Mouse (Mus musculus): ENCODE measurements around the gene Tmem87b. TPM values are rescaled to one million over a fixed set of nuclear protein-coding genes. Genes with fewer than 3 reads are reported as not detected.
A peak's percentile ranks its signal among the peaks of the same experiment; 100 is the strongest.

Gene Tmem87b
- polyA plus RNA-seq, 1 experiment from 2014 or later = 32.9 TPM

DNA sequence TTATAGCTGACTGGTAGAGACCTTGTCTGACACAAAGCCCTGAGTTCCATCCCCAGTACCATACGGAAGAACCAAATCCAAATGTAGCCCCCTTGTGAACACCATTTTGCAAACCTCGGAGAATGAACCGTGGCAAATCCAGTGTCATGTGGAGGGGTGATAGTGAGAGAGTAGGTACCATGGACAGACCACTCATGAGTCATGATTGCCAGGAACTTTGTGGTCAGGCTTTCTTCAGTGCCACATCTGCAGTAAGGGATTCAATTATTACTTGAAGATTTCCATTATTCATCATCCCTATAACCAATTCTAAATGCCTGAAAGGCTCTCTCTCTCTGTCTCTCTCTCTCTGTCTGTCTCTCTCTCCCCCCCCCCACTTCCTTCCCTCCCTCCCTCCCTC lies 30.1 kb upstream of the Tmem87b start:
- ATAC-seq (ENCODE audit: insufficient number of reproducible peaks, insufficient read depth, low FRiP score, low TSS enrichment, low read depth) = no peak
- Histone ChIP-seq H3K4me2 (no peak overlapping the region), H3K4me1 (replicated peaks) (peaks cover 3% of the 10 kb centered on the region; the same call in 1 of the 2 replicates), H3K27me3 (no peaks in the 10 kb centered on the region), H3K36me3 (peaks cover 81% of the 10 kb centered on the region), H3K4me3 (replicated peaks) (no peak overlapping the region), H3K9me3 (no peaks in the 10 kb centered on the region), H3K9ac (replicated peaks) (no peak overlapping the region), H3K27ac (no peak overlapping the region)
- 89% methylated on average over 3 of the region's 3 CpGs for WGBS

DNA sequence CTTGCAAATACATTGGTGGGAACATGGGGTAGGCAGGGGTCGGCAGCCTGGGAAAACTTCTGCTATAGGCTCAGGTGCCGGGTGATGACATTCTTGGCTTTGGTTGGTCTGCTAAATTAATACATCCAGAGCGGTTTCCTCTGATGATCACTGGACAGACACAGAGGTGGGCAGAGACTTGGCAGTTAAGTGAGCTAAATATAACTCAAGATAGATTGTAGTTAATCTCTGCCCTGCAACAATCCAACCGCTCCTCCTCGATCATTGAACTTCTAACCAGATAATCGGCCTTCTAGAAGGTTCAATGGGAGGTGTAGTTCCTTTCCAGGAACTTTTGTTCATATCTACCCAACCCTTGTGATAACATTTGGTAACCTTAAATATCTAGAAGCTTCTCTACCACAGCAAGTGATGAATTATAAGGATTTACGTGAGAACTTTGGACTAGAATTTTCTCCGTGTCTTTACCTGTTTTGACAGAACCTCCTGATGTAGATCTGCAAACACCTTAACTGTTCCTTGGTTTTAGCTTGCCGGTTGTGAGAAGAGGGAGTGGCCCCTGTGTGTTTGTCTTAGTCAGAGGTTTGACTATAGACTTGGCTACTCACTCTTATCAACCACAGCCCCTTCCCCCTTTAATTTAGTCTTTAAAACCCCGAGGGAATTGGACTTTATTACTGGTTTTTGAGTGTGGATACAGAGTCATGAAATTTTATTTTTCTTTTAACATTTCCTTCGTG lies 26.9 kb upstream of the Tmem87b start:
- 86% methylated on average over 11 of the region's 11 CpGs for WGBS
- H3K4me2 ChIP-seq = no peak overlapping the region
- no peak overlapping the region for H3K27ac ChIP-seq
- no peaks in the 10 kb centered on the region for H3K4me1 ChIP-seq (replicated peaks)
- peaks cover 91% of the 10 kb centered on the region for H3K36me3 ChIP-seq
- H3K9ac ChIP-seq (replicated peaks) = no peak overlapping the region
- H3K4me3 ChIP-seq (replicated peaks) = no peak overlapping the region
- ATAC-seq (ENCODE audit: insufficient number of reproducible peaks, insufficient read depth, low FRiP score, low TSS enrichment, low read depth) = no peak
- no peaks in the 10 kb centered on the region for H3K27me3 ChIP-seq
- H3K9me3 ChIP-seq = no peaks in the 10 kb centered on the region

DNA sequence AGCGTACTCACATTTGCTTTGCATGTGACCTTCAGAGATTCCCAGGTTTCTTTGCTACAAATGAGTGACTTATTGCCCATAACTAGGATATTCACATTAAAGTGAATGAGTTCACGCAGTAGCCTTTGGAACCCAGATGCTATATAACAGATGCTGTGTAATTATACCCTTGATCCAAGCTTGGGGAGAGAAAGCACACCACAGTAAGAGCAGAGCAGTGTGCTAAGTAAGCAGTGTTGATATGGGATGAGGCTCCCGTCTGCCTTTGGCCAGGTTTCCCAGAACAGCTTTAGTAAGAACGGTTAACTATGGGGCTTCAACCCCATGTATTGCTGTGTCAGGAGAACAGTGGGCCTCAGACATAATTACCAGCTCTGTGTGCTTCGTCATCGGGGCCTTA lies 24.0 kb upstream of the Tmem87b start:
- Histone ChIP-seq H3K9me3 (no peaks in the 10 kb centered on the region), H3K27me3 (no peaks in the 10 kb centered on the region), H3K27ac (no peak overlapping the region), H3K4me3 (replicated peaks) (no peak overlapping the region), H3K4me2 (no peak overlapping the region), H3K9ac (replicated peaks) (no peak overlapping the region), H3K4me1 (replicated peaks) (no peaks in the 10 kb centered on the region), H3K36me3 (peaks cover 95% of the 10 kb centered on the region)
- ATAC-seq (ENCODE audit: insufficient number of reproducible peaks, insufficient read depth, low FRiP score, low TSS enrichment, low read depth) = no peak
- WGBS = 90% methylated on average over 6 of the region's 6 CpGs

DNA sequence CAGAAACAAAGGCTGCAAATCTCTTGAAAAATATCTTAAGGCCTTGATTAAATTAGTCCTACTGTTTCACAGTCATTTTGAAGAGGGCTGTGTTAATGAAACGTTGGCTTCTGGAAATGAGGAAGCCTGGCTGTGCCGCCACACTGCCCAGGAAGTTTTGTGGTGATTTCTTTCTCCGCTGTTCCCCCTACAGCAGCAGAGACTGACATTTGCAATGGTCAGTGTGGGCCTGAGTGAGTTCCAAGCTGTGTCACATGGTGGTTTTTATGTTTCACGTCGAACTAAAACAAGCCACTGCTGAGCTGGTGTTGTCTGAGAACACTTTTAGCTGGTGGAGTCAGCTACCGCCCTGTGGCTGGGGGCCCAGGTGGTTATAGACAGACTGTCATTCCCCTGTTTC lies 21.5 kb upstream of the Tmem87b start:
- no peak overlapping the region for H3K4me2 ChIP-seq
- H3K9ac ChIP-seq (replicated peaks) = no peak overlapping the region
- H3K36me3 ChIP-seq = peaks cover 100% of the 10 kb centered on the region
- ATAC-seq (ENCODE audit: insufficient number of reproducible peaks, insufficient read depth, low FRiP score, low TSS enrichment, low read depth) = no peak
- H3K9me3 ChIP-seq = no peaks in the 10 kb centered on the region
- no peaks in the 10 kb centered on the region for H3K4me1 ChIP-seq (replicated peaks)
- no peak overlapping the region for H3K27ac ChIP-seq
- H3K27me3 ChIP-seq = no peaks in the 10 kb centered on the region
- no peak overlapping the region for H3K4me3 ChIP-seq (replicated peaks)
- 83% methylated on average over 6 of the region's 6 CpGs for WGBS

DNA sequence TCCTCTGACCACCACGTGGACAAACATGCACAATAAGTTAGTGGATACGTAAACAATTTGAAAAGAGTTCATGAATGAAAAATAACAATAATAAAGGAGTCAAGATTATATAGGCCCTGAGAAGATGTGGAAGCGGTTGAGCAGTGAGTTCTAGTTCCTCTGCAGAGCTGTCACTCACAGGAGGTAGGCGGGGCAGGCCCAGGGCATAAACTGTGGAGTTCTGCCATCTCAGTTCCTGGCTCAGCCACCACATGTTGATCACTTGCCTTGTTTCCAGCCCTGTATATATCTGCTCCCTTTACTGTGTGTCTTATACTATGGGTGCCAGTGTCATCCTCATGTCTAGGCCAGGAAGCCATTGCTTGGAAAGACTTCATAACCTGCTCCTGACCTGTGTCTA lies 14.5 kb upstream of the Tmem87b start:
- H3K9ac ChIP-seq (replicated peaks) = no peak overlapping the region
- H3K27me3 ChIP-seq = no peaks in the 10 kb centered on the region
- H3K9me3 ChIP-seq = no peaks in the 10 kb centered on the region
- no peak overlapping the region for H3K4me3 ChIP-seq (replicated peaks)
- no peaks in the 10 kb centered on the region for H3K4me1 ChIP-seq (replicated peaks)
- H3K4me2 ChIP-seq = no peak overlapping the region
- peaks cover 54% of the 10 kb centered on the region for H3K36me3 ChIP-seq
- peak overlapping the region; percentile 8; the same call in 1 of the 2 replicates for H3K27ac ChIP-seq
- ATAC-seq (ENCODE audit: insufficient number of reproducible peaks, insufficient read depth, low FRiP score, low TSS enrichment, low read depth) = no peak
- WGBS = 95% methylated on average over 4 of the region's 4 CpGs

DNA sequence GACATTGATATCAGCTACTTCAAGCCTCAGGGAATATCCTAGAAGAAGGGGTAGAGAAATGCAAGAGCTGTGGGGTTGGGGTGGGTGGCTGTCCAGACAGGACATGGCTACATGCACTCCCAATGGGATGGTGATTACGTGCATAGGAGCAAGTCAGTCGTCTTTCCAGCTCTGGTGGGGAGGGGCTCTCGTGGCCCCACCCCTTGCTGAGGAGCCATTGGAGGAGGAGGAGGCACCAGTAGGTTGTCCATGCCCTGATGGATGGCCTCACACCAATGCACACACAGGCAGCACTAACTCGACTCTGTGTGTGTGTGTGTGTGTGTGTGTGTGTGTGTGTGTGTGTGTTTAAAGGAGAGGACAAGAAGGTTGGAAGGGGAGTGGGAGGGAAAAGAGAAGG lies 12.6 kb upstream of the Tmem87b start:
- H3K27me3 ChIP-seq = no peaks in the 10 kb centered on the region
- no peak overlapping the region for H3K4me2 ChIP-seq
- no peak for ATAC-seq (ENCODE audit: insufficient number of reproducible peaks, insufficient read depth, low FRiP score, low TSS enrichment, low read depth)
- H3K9me3 ChIP-seq = no peaks in the 10 kb centered on the region
- 75% methylated on average over 4 of the region's 4 CpGs for WGBS
- H3K9ac ChIP-seq (replicated peaks) = no peak overlapping the region
- no peak overlapping the region for H3K4me3 ChIP-seq (replicated peaks)
- H3K4me1 ChIP-seq (replicated peaks) = no peaks in the 10 kb centered on the region
- H3K27ac ChIP-seq = no peak overlapping the region
- H3K36me3 ChIP-seq = peaks cover 35% of the 10 kb centered on the region

DNA sequence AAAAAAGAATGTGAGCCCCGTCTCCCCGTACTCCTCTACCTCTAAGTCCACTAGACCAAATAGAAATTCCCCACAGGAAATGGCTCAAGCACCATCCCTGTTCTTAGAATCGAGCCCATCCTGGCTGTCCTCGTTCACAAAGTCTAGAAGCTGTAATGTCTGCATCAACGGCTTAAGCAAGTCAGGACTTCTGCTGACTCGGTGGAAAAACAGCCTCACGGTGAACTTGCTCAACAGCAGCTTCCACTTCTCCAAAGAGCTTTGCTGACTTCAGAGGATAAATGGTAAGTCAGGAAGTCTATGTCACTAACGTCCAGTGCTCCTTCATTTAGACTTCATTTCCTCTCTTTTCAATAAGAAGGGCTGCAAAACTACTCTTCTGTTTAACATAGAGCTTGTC lies 11.4 kb upstream of the Tmem87b start:
- no peak overlapping the region for H3K27ac ChIP-seq
- H3K27me3 ChIP-seq = no peaks in the 10 kb centered on the region
- H3K4me3 ChIP-seq (replicated peaks) = no peak overlapping the region
- no peak overlapping the region for H3K9ac ChIP-seq (replicated peaks)
- H3K4me1 ChIP-seq (replicated peaks) = no peaks in the 10 kb centered on the region
- peaks cover 23% of the 10 kb centered on the region for H3K36me3 ChIP-seq
- ATAC-seq (ENCODE audit: insufficient number of reproducible peaks, insufficient read depth, low FRiP score, low TSS enrichment, low read depth) = no peak
- no peak overlapping the region for H3K4me2 ChIP-seq
- no peaks in the 10 kb centered on the region for H3K9me3 ChIP-seq
- WGBS = 71% methylated on average over 8 of the region's 8 CpGs

DNA sequence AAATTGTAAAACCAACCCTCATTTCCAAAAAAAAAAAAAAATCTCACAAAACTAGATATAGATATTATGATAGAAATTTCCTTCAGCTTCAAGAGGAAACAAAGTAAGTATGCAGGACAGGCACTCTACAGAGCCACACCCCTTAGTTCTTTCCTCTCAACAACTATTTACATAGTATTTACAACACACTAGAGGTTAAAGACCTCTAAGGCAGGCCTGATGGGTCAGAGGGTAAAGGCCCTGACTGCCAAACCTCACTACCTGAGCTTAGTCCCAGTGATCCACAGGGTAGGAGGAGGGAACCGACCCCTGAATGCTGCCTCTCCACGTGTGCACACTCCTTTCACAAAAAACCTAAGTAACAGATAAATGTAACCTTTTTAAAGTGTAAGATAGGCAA lies 5.2 kb upstream of the Tmem87b start:
- no peaks in the 10 kb centered on the region for H3K9me3 ChIP-seq
- WGBS = 28% methylated on average over 2 of the region's 2 CpGs
- no peak overlapping the region for H3K27ac ChIP-seq
- H3K9ac ChIP-seq (replicated peaks) = no peak overlapping the region
- H3K36me3 ChIP-seq = no peaks in the 10 kb centered on the region
- no peaks in the 10 kb centered on the region for H3K4me1 ChIP-seq (replicated peaks)
- H3K27me3 ChIP-seq = no peaks in the 10 kb centered on the region
- H3K4me2 ChIP-seq = no peak overlapping the region
- no peak for ATAC-seq (ENCODE audit: insufficient number of reproducible peaks, insufficient read depth, low FRiP score, low TSS enrichment, low read depth)
- H3K4me3 ChIP-seq (replicated peaks) = no peak overlapping the region

DNA sequence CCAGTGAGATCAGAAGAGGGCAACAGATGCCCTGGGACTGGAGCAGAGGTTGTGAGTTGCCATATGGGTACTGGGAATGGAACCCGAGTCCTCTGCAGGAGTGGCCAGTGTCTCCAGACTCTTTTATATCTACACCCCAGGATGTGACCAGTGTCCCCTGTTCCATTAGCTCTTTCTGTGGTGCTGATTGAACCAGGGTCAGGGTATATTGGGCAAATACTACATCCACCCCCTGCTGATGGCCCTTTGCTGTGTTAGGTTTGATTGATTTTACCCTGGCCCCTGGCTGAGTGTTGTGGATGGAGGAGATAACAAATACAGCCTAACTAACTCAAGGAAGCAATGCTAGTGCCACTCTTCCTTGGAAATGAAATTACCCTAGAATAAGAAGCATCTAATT lies 1.6 kb upstream of the Tmem87b start:
- Histone ChIP-seq H3K27ac (no peak overlapping the region), H3K27me3 (no peaks in the 10 kb centered on the region), H3K36me3 (no peaks in the 10 kb centered on the region), H3K4me2 (no peak overlapping the region), H3K4me1 (replicated peaks) (peaks cover 6% of the 10 kb centered on the region; the same call in 1 of the 2 replicates), H3K4me3 (replicated peaks) (no peak overlapping the region), H3K9me3 (no peaks in the 10 kb centered on the region), H3K9ac (replicated peaks) (no peak overlapping the region)
- 70% methylated on average over 1 of the region's 1 CpGs for WGBS
- no peak for ATAC-seq (ENCODE audit: insufficient number of reproducible peaks, insufficient read depth, low FRiP score, low TSS enrichment, low read depth)

DNA sequence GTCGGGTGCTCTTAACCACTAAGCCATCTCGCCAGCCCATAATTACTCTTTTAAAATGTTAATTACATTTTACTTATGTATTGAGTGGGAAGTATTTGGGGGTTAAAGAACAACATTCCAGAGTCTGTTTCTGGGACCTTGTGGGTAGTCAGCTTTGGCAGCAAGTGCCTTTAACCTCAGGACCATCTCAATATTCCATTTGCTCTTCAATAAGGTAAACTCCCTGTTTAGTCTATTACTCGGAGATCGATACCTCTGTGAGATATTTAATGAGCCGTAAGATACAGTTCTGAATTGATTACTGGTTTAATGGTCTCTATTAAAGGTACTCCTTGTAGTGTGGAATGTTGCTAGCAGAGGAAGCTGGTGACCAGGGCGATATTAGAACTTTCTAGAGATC lies 1.0 kb upstream of the Tmem87b start:
- H3K4me3 ChIP-seq (replicated peaks) = peak overlapping the region; percentile 87
- no peak overlapping the region for H3K9ac ChIP-seq (replicated peaks)
- no peaks in the 10 kb centered on the region for H3K36me3 ChIP-seq
- peak overlapping the region; percentile 79 for H3K4me2 ChIP-seq
- H3K9me3 ChIP-seq = no peaks in the 10 kb centered on the region
- H3K4me1 ChIP-seq (replicated peaks) = peaks cover 6% of the 10 kb centered on the region; the same call in 1 of the 2 replicates
- no peak for ATAC-seq (ENCODE audit: insufficient number of reproducible peaks, insufficient read depth, low FRiP score, low TSS enrichment, low read depth)
- WGBS = 42% methylated on average over 6 of the region's 6 CpGs
- H3K27ac ChIP-seq = no peak overlapping the region
- no peaks in the 10 kb centered on the region for H3K27me3 ChIP-seq

DNA sequence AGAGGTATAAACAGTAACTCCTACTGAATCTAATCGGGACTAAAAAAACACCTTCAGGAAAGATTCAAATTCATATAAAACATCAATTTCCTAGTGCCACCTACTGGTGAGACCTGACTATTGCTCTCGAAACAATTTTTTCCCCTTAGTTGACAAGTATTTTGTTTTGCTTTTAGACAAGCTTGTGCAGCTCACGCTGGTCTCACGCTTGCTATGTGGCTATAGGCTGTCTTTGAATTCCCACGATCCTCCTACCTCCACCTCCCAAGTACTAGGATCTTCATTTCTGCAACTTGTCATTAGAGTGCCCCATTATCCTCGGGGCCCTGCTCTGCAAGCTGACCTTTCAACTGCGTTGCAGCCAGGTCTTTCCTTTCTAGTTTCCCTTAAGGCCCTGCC lies 532 bp upstream of the Tmem87b start:
- WGBS = under 1% methylated on average over 7 of the region's 7 CpGs
- peak overlapping the region; percentile 87 for H3K4me3 ChIP-seq (replicated peaks)
- no peaks in the 10 kb centered on the region for H3K27me3 ChIP-seq
- H3K9me3 ChIP-seq = no peaks in the 10 kb centered on the region
- H3K9ac ChIP-seq (replicated peaks) = 0 out of 2 replicates have a peak overlapping the region, but pooled peaks have one; percentile 27
- H3K27ac ChIP-seq = peak overlapping the region; percentile 91
- H3K4me1 ChIP-seq (replicated peaks) = peaks cover 6% of the 10 kb centered on the region; the same call in 1 of the 2 replicates
- peak; percentile 57; the same call in 1 of the 2 replicates for ATAC-seq (ENCODE audit: insufficient number of reproducible peaks, insufficient read depth, low FRiP score, low TSS enrichment, low read depth)
- no peaks in the 10 kb centered on the region for H3K36me3 ChIP-seq
- peak overlapping the region; percentile 79 for H3K4me2 ChIP-seq

Measured in limb, embryonic 12.5 days (tissue).